Mouse (Mus musculus) forebrain, embryonic 15.5 days (tissue): Measurements from ENCODE around the gene Foxp1. TPM values are rescaled to one million over a fixed set of nuclear protein-coding genes. Genes with fewer than 3 reads are reported as not detected.

ENCODE experiments used
- ATAC-seq: fragments of 200-750 bp; cut with Nextera tagmentation; replicated peaks from 2 replicates; pipeline ENCODE4 v1.8.0; 2017; ENCODE audit warnings: mild to moderate bottlenecking, moderate TSS enrichment, moderate library complexity
- H3K27ac ChIP-seq: fragments of 300-500 bp; sonication (generic); replicated peaks from 2 replicates; pipeline ENCODE4 v1.5.1; 2015; ENCODE audit warnings: mild to moderate bottlenecking, inconsistent platforms
- H3K27me3 ChIP-seq: fragments of 300-500 bp; sonication (generic); 2 replicates; pipeline ENCODE4 v1.6.1; 2015; ENCODE audit warnings: inconsistent platforms
- H3K36me3 ChIP-seq: fragments of 300-500 bp; sonication (generic); 2 replicates; pipeline ENCODE4 v1.6.1; 2015; ENCODE audit warnings: mild to moderate bottlenecking, inconsistent platforms
- H3K4me1 ChIP-seq: fragments of 300-500 bp; sonication (generic); 2 replicates; pipeline ENCODE4 v1.6.1; 2015; ENCODE audit warnings: inconsistent platforms
- H3K4me2 ChIP-seq: fragments of 300-500 bp; sonication (generic); replicated peaks from 2 replicates; pipeline ENCODE4 v1.6.1; 2015; ENCODE audit warnings: mild to moderate bottlenecking, inconsistent platforms
- H3K4me3 ChIP-seq: fragments of 300-500 bp; sonication (generic); 2 replicates; pipeline ENCODE4 v1.5.1; 2015; ENCODE audit warnings: mild to moderate bottlenecking, inconsistent platforms
- H3K9ac ChIP-seq: fragments of 300-500 bp; sonication (generic); replicated peaks from 2 replicates; pipeline ENCODE4 v1.6.1; 2015; ENCODE audit warnings: mild to moderate bottlenecking, inconsistent platforms
- H3K9me3 ChIP-seq: fragments of 300-500 bp; sonication (generic); 2 replicates; pipeline ENCODE4 v1.6.1; 2016; ENCODE audit warnings: inconsistent platforms
- WGBS: fragments of 180-500 bp; shearing (Covaris S2); methylation state at CpG from one replicate; pipeline ENCODE4 v1.1.7; 2015; ENCODE audit warnings: mixed read lengths; 5-methylcytosine and 5-hydroxymethylcytosine counted together
- polyA plus RNA-seq: library from polyadenylated mRNA; unstranded; fragments of >200 nt; fragmentation: Nextera tagmentation; extraction: Ambion mirVana; gene quantifications from 2 replicates; pipeline ENCODE4 v1.2.1, GENCODE M21; 2015

Foxp1 gene
- polyA plus RNA-seq, 1 experiment from 2014 or later: 102 TPM

DNA sequence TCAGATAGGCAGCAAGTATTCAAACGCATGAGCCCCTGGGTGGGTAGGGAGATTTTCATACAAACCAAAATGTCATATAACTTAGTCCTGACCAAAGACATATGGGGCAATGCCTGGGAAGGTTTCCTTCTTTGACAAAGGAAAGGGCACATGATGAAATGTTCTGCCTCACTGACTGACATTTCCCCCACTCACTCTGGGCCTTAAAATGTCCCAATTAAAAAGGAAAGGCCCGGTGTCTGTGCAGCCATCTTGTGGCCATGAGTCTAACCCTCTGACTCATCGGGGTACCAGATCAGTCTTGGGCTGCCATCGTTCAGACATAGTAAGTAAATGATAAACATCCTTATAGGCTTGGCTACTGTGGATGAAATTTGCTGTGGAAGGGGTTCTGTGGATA, 310.1 kb downstream of the Foxp1 start:
- H3K9me3 ChIP-seq: no peaks in the 10 kb centered on the region
- 91% methylated on average over 4 of the region's 4 CpGs for WGBS
- no peaks in the 10 kb centered on the region for H3K27me3 ChIP-seq
- peaks cover 7% of the 10 kb centered on the region; the same call in 1 of the 2 replicates for H3K4me1 ChIP-seq
- H3K9ac ChIP-seq: no peak overlapping the region
- H3K36me3 ChIP-seq: no peaks in the 10 kb centered on the region
- no peak for ATAC-seq
- no peak overlapping the region for H3K4me2 ChIP-seq
- H3K27ac ChIP-seq: no peak overlapping the region
- no peak overlapping the region for H3K4me3 ChIP-seq

DNA sequence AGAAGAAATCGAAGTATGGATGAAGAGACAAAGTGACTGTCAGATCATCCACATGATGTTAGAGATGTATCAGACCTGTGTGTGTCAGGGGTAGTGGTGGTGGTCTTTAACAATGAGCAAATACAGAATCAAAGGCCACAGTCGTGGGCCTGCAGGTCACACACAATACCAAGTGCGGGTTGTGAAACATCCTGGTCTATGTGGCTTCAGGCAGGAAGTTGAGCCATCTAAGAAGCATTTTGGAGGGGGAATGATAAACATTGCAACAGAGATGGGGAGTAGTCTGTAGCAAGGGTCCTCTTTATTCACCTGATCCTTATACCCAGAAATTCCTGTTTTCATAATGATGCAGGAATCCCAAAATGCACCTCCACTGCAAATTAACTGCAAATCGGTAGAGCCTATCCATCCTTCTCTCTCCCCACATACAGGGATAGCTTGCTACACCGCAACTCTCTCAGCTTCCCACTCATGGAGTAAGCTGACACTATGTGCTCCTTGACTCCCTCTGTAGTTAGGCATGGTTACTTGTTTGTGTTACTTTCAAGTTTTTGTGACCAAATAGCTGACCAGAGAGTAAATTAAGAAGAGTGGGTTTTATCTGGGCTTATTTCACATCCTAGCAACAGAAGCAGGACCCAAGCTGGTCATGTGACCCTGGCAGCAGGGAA, 310.7 kb downstream of the Foxp1 start:
- Histone ChIP-seq H3K27me3 (no peaks in the 10 kb centered on the region), H3K36me3 (no peaks in the 10 kb centered on the region), H3K4me2 (no peak overlapping the region), H3K4me3 (no peak overlapping the region), H3K27ac (no peak overlapping the region), H3K9me3 (no peaks in the 10 kb centered on the region), H3K4me1 (peaks cover under 1% of the 10 kb centered on the region; the same call in 1 of the 2 replicates), H3K9ac (no peak overlapping the region)
- 80% methylated on average over 5 of the region's 5 CpGs for whole genome bisulfite sequencing
- ATAC-seq: no peak

DNA sequence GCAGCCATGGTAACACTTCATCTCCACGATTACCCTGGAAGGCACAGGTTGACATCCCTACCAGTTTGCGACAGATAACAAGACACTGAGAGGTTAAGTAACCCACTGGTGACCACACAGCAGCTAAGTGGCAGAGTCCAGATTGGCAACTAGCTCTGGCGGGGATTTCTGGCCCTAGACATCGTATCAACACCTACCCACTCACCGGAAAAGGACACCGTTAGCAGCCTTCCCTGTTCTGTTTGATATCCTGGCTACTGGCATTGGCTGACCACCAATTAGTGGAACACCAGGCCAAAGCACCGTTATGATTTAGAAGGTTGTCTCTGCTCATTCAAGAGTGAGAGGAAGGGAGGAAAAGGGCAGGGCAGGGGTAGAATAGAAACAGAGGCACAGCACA, 312.4 kb downstream of the Foxp1 start:
- 67% methylated on average over 7 of the region's 7 CpGs for WGBS
- H3K36me3 ChIP-seq: no peaks in the 10 kb centered on the region
- no peak for ATAC-seq

DNA sequence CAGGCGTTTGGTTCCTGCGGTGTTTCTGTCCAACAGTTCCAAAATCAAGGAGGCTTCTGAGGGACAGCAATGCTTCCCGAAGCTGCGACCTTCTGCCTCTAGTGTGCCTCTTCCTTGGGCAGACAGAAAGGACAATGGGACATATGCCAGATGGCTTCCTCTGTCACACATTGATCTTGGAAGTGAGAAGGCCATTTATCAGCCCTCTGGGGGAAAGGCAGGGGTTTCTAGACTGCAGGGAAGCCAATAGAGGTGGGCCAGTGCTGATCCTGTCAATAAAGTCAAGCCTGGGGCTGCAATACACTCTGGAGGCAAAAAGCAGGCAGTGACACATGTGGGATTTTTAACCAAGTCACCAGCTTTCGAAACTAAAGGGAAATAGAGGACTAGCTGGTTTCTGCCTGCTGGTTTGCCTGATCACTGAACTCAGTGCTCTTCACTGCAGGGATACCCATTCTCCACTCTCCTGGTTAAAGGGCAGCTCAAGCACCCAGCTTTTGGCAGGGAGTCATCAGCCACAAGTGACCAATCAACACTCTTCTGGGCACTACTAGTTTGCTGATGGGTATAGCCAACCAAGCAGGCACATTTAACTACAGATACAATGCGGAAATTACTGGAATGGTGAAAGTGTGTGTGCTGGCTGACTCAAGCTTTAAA, 315.2 kb downstream of the Foxp1 start:
- no peak overlapping the region for H3K27ac ChIP-seq
- H3K4me3 ChIP-seq: no peak overlapping the region
- no peak overlapping the region for H3K9ac ChIP-seq
- H3K27me3 ChIP-seq: no peaks in the 10 kb centered on the region; the same call in 1 of the 2 replicates
- H3K4me1 ChIP-seq: peaks cover 37% of the 10 kb centered on the region
- no peak overlapping the region for H3K4me2 ChIP-seq
- no peaks in the 10 kb centered on the region for H3K9me3 ChIP-seq
- ATAC-seq: no peak
- H3K36me3 ChIP-seq: no peaks in the 10 kb centered on the region
- 55% methylated on average over 6 of the region's 6 CpGs for WGBS

More for the DNA sequence above, 312.4 kb downstream of the Foxp1 start:
- Histone ChIP-seq H3K27me3 (no peaks in the 10 kb centered on the region; the same call in 1 of the 2 replicates), H3K27ac (no peak overlapping the region), H3K4me3 (no peak overlapping the region), H3K4me2 (no peak overlapping the region), H3K4me1 (peaks cover 13% of the 10 kb centered on the region), H3K9me3 (no peaks in the 10 kb centered on the region), H3K9ac (no peak overlapping the region)

DNA sequence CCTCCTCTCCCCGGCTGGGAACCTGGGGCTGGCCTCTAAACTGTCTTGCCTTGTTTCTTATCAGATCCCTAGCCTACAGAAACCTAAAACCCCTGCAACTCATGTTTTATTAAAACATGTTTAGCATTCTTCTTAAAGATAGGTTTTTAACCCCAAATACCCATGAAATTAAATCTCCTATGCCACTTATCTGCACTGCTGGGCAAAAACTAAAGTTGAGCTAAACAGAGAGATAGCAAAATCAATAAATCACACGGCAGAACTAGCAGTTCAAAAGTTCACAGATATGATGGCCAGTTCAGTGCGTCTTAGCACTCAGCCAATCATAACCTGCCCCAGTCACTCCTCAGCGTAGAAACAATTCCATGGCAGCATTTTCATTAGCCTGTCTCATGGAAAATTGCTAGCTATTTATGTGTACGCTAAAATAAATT, 316.1 kb downstream of the Foxp1 start:
- H3K4me3 ChIP-seq: no peak overlapping the region
- no peak overlapping the region for H3K4me2 ChIP-seq
- no peak overlapping the region for H3K9ac ChIP-seq
- peaks cover 45% of the 10 kb centered on the region for H3K4me1 ChIP-seq
- no peak for ATAC-seq
- no peaks in the 10 kb centered on the region for H3K9me3 ChIP-seq
- 32% methylated on average over 5 of the region's 5 CpGs for WGBS
- H3K27ac ChIP-seq: no peak overlapping the region
- H3K27me3 ChIP-seq: no peaks in the 10 kb centered on the region; the same call in 1 of the 2 replicates
- no peaks in the 10 kb centered on the region for H3K36me3 ChIP-seq

DNA sequence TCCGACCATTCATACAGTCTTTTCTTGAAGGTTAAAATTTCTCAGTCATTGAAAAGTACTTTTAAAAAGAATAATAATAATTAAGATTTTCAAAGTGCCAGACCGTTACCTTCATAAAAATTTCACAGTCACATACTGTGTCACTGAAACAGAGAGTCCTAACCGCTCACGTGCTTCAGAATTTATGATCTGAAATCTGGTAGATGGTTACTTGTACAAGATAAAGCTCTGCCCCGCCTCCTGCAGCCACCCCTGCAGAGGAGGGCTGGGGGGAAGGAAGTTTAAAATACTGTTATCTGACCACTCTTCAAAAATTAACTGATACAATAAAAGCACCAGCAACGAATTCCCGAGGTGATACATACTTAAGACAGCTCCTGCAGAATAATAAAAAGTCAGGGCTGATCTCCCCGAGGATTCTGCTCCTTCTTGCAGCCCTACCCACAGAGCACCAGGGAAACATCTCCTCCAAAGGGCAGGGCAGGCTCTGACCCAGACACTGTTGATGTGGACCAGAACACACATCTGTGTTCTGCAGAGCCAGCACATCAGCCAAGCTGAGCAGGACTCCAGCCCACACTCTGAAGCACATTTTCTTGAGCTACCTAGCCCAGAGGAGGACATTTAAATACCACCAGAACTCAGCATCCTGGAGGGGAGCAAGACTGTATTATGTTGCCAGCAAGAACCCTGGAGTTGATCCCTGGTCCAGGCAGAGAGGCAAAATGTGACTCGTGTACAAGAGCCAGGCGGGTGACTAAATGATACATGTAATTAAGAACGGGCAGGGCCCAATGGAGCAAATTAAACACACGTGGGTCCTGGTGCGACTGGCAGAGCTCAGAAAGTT, 316.7 kb downstream of the Foxp1 start:
- H3K9me3 ChIP-seq: no peaks in the 10 kb centered on the region
- H3K4me2 ChIP-seq: no peak overlapping the region; the same call in 1 of the 2 replicates
- H3K27ac ChIP-seq: no peak overlapping the region; the same call in 1 of the 2 replicates
- ATAC-seq: no peak
- 24% methylated on average over 13 of the region's 13 CpGs for WGBS
- H3K9ac ChIP-seq: no peak overlapping the region
- no peaks in the 10 kb centered on the region for H3K36me3 ChIP-seq
- H3K4me3 ChIP-seq: no peak overlapping the region
- no peaks in the 10 kb centered on the region; the same call in 1 of the 2 replicates for H3K27me3 ChIP-seq
- peaks cover 52% of the 10 kb centered on the region for H3K4me1 ChIP-seq

DNA sequence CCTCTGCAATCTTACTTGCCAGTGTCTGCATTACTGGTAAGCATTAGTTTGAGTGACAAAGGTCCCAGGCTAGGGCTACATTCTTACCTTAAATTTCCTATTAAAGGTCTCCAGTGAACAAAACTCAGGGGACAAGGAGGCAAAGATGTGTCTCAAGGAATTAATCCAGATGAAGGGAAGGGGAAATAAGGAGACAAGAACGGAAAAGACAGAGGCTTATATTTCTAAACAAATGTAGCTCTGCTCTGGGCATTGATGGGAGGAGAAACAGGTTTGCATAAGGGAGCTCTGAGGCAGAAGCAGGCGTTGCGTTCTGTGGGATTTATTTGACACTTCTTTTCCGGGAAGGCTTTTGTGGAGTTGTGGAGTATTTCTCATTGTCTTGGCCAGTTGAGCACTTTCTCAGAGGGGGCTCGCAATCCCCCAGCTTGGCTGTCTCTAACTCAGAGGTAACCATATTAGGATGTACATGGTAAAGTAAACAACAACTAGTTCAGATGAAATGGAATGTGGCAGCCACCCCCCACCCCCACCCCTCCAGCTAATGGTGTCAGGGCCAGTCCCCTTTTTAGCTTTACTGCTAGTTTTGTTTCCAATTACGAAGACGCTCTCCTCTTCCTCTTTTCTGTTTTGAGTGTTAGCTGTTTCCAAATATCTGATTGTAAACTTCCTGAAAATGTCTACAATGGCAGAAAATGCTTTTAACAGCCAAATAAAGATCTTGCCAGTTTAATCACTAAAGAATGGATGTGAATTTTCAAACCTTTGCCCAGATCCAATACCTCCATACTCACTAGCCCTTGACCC, 317.5 kb downstream of the Foxp1 start:
- H3K9ac ChIP-seq: no peak overlapping the region
- peak overlapping the region; percentile 1; the same call in 1 of the 2 replicates for H3K27ac ChIP-seq
- H3K36me3 ChIP-seq: no peaks in the 10 kb centered on the region
- no peak for ATAC-seq
- H3K27me3 ChIP-seq: no peaks in the 10 kb centered on the region; the same call in 1 of the 2 replicates
- 0 out of 2 replicates have a peak overlapping the region, but pooled peaks have one; percentile 4 for H3K4me3 ChIP-seq
- no peaks in the 10 kb centered on the region for H3K9me3 ChIP-seq
- 11% methylated on average over 7 of the region's 7 CpGs for WGBS
- peaks cover 59% of the 10 kb centered on the region for H3K4me1 ChIP-seq
- no peak overlapping the region for H3K4me2 ChIP-seq

DNA sequence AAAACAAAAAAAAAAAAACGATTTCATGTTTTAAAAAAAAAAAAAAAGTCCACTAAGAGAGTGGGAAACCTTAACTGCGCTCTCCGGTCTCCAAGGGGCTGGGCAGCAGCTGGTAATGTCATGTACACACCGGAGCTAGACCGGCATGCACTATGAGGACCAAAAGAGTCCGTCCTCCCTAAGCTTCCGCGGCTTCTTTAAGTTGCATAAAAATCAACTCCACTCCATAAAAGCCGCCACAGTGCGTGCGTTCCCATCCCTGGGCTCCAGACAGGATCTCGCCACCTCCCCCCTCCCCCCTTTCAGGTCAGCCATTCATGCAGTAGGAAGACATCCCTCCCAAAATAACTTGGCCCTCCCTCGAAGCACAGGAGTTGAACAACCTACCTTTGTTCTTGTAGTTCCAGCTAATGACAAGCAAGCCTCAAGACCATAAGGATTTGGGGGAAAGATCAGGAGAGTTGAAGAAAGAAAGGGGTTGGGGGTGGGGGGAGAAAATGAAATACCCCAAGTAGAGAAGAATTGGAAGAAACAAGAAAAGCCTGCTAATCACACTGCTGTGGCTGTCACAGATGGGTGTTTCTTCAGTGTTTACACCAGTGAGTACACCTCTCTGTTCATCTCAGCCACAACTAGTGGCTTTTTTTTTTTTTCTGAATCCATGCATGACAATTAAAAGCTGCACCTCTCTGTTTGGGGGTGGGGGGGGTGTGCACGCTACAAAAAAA, 318.3 kb downstream of the Foxp1 start:
- ATAC-seq: no peak
- Histone ChIP-seq H3K4me1 (peaks cover 59% of the 10 kb centered on the region), H3K9ac (no peak overlapping the region), H3K4me2 (peak overlapping the region; percentile 32), H3K36me3 (no peaks in the 10 kb centered on the region), H3K27ac (peak overlapping the region; percentile 1), H3K9me3 (no peaks in the 10 kb centered on the region), H3K27me3 (no peaks in the 10 kb centered on the region; the same call in 1 of the 2 replicates), H3K4me3 (peak overlapping the region; percentile 5)
- 2% methylated on average over 14 of the region's 14 CpGs for WGBS

DNA sequence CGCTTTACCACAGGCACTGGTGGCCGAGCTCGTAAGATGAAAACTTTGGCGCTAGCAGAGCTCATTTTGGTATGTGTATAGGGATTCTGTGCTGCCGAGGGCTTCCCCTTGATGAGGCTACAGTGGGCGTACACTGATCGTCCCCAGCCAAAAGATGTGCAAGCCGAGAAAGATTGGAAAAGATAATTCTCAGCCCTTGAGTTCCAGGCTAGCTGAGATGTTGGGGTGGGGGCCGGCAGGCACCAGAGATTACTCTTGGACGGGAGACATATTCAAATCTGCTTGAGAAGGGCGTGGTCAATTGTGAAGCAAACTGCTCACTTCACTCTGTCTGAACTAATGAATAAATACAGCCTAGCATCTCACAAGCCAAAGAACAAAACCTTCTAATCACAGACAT, 319.3 kb downstream of the Foxp1 start:
- Histone ChIP-seq H3K9me3 (no peaks in the 10 kb centered on the region), H3K4me3 (peak overlapping the region; percentile 13), H3K27ac (peak overlapping the region; percentile 41; the same call in 1 of the 2 replicates), H3K9ac (no peak overlapping the region), H3K36me3 (no peaks in the 10 kb centered on the region), H3K4me1 (peaks cover 59% of the 10 kb centered on the region), H3K4me2 (peak overlapping the region; percentile 12), H3K27me3 (no peaks in the 10 kb centered on the region; the same call in 1 of the 2 replicates)
- ATAC-seq: 0 out of 2 replicates have a peak, but pooled peaks have one; percentile 24
- WGBS: 3% methylated on average over 11 of the region's 11 CpGs

DNA sequence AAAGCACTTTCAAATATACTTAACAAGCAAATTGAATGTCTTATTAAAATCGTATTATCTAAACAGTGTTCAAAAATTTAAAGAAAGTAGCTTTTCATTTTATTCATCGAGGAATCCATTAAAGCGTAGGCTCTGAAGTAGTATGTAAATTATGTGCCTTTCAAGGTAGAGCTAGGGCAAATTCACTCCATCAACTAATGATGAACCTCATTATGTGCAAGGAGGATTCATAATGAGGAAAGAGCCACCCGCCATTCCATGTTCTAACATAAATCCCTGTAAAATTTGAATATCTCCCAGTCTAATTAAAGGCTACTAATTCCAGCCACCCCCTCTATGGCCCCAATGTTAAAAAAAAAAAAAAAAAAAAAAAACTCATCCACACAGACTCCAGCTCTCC, 319.7 kb downstream of the Foxp1 start:
- Histone ChIP-seq H3K9ac (no peak overlapping the region), H3K4me3 (peak overlapping the region; percentile 13; the same call in 1 of the 2 replicates)

More for the DNA sequence above, 319.7 kb downstream of the Foxp1 start:
- WGBS: 10% methylated on average over 4 of the region's 4 CpGs
- Histone ChIP-seq H3K27me3 (no peaks in the 10 kb centered on the region; the same call in 1 of the 2 replicates), H3K4me2 (peak overlapping the region; percentile 12), H3K9me3 (no peaks in the 10 kb centered on the region), H3K4me1 (peaks cover 59% of the 10 kb centered on the region), H3K27ac (peak overlapping the region; percentile 63), H3K36me3 (no peaks in the 10 kb centered on the region)
- ATAC-seq: no peak
